Mouse (Mus musculus) layer of hippocampus, adult 8-10 months (tissue): Measurements from ENCODE around the gene St3gal3. TPM values are rescaled to one million over a fixed set of nuclear protein-coding genes. Genes with fewer than 3 reads are reported as not detected.

Source experiments
- DNase-seq, 2 experiments: peaks; one replicate each; pipeline ENCODE4 v3.0.0; 2022; ENCODE audit warnings: low spot score in 2 of 2
- total RNA-seq, 4 experiments: library from RNA; stranded (reverse); gene quantifications; 2 replicates each; pipeline ENCODE4 v1.2.4; 2022

Gene St3gal3
- total RNA-seq, 4 experiments from 2014 or later, result 38.4 to 49.5 (median 44.6) TPM

DNA sequence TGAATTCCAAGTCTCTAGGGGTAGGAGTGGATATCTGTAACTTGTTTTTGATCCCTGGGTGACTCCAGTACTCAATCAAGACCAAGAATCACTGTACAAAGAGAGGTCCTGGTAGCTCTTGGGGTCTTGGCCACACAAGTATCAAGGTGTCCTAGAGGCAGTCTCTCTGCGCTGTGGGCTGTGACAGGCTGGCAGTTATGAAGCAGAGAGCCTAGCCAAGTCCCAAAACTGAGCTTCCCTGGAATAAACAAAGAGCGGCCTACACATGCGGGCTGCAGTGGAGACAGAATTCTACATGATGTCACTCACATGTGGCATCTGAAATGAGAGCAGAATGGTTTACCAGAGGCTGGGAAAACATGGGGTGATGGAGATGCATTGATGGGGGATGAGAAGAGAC lies 111.9 kb downstream of the St3gal3 start:
- peak in 1 of 2 experiments; percentile 23 for DNase-seq

DNA sequence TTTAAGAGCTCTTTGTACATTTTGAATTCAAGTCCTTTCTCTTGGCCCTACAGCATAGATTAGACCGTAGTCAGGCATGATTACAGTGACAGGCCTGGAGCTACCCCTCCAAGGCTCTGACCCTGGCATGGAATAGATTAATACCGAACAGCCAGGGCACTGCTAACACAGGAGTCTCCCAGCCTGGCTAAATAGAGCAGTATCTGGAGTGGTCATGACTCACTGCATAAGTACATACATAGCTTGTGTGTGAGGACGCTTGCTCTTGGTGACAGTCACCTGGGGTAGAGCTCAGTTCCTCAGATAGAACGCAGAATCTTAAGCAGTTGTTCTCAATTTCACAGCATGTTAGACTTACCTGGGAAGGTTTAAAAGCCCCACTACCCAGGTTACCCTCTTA lies 112.3 kb downstream of the St3gal3 start:
- DNase-seq, result no peak

DNA sequence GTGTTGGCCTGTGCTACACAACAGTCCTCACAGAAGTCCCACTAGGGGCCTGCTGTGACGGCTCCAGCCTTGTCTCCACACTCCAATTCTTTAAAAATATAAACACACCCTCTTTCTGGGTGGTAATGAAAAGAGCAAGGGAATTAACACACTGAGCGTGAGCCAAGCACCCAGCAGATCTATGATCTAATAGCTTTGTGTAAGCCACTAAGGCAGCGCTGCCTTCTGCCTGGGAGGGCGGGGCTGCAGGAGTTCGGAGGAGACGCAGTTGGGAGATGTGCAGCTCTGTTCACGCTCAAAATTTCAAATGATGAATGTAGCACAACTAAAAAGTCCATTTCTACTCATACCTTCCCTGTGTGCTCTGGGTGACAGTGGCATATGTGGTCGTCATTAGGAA lies 115.1 kb downstream of the St3gal3 start:
- DNase-seq, result no peak

DNA sequence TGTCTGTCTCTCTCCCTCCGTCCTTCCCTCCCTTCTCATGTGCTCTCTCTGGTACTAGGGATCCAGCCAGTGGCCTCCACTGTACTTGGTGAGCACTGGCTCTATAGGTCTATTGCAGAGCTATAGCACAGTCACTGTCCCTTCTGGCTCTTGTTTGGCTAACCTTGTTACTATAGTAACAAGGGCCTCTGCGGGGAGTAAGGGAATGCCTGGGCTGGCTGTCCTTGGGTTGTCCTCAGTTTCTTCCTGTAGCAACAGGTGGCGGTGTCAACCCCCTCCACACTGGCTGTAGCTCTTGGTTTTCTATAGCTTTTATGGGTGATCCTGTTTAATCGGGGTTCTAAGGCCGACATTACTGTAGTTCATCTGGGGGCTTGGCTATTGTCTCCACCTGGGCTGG lies 115.5 kb downstream of the St3gal3 start:
- no peak for DNase-seq

DNA sequence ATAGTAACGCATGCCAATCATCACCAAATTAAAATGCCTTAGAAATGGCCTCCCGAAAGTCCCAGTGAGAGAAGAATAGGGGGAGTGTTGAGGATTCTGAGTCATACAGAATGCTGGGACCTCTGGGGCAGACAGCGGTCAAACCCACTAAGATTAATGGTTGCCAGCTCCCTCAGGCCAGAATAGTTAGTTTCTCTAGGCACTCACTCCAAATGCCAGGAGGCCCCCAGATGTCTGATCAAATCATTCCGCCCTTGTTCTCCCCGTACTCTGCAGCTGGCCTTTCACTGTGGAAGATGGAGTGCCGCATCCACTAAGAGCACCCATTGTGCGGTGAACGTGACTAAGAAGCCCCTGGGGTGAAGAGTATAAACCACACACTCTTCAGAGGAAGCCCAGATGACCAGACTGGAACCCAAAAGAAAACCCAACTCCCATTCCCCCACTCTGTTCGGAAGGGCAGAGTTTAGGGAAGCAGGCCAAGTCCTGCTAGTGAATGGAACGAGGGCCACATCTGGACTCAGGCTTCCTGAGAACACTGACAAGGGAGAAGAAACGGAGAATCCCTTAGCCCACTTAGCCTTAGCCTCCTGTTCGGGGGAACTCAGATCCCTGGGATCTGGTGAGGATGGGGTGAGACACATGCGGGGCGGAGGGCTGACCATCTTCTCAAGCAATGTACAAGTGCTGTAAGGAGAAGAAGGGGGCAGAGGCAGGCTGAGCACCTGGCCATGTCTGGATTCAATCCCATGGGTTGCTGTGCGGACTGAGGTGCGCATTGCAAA lies 117.5 kb downstream of the St3gal3 start:
- DNase-seq, result no peak

DNA sequence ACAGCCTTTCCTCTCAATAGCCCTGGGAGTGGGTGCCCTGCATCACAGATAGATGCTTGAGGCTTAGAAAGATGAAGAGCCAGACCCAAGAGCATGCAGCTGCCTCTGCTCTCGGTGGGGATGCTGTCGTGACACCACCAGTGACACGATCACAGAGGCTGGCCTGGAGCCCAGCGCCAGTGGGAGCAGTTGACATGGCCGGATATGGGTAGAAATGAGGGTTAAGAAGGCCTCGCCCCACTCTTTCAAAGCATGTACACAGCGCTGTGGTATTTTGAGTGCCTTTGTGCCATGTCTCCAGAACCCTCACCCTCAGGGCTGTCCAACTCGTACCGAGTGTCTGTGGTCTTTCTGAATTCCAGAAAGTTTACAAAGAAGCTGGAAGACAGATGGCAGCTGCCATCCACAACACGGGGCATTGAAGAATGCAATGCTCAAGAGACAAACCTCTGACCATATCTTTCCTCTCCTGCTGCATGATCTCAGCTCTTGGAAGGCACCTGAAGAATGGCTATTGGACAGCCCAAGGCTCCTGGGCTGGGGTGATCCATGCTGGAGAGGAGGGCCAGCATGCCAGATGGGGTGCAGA lies 118.3 kb downstream of the St3gal3 start:
- no peak for DNase-seq

DNA sequence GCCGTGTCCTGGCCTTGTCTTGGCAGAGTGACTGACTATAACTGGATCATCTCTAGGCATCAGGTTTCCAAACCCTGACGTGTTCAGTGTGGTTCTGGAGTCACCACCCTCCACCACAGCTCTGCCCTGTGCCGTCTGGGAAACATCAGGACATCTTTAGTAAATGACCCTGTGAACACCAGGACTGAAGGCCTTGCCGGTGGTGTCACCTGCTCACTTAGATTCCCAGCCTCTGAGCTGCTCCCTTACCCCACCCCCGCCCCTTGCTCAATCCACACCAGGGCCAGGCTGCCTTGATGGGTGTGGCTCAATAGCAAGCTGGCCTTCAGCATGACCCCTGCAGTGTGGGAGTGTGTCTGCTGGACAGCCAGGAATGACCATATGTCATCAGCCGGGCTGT lies 119.1 kb downstream of the St3gal3 start:
- no peak for DNase-seq

DNA sequence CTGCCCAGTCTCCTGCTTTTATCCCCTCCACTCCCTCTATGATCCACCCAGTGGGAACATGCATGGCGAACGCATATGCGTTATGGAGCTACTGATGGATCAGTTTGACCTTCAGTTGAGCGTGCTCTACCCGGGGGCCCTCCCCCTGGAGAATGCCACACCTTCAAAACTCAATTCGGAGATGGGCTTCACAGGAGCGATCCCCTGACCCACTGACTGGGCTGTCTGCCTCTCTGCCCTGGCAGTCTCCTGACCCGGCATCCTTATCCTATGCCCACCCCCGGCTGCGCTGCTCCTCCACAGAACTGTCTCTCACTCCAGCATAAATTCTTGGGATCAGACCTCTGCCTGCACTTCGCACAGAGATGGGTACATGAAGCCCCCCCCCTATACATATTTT lies 119.6 kb downstream of the St3gal3 start:
- DNase-seq, result no peak

DNA sequence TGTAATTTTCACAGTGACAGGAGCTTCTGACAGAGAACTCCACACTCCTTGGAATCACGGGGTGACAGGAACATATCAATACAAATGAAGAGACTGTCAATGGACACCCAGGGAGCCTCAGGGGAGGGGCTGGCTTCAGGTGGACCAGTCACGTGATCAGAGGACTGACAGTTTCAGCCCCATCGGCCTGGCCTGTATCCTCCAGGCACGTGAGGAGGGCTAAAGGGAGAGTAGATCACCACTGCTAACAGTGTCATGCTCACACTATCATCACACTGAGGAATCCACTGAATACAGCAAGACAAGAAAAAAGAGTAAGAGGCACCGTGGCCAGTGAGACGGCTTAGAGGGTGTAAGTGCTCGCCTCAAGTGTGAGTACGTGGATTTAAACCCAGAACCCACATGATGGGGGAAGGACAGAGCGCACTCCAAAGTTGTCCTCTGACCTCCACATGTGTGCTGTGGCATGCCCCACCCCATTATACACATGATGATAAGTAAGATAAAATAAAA lies 124.0 kb downstream of the St3gal3 start:
- DNase-seq, result no peak

DNA sequence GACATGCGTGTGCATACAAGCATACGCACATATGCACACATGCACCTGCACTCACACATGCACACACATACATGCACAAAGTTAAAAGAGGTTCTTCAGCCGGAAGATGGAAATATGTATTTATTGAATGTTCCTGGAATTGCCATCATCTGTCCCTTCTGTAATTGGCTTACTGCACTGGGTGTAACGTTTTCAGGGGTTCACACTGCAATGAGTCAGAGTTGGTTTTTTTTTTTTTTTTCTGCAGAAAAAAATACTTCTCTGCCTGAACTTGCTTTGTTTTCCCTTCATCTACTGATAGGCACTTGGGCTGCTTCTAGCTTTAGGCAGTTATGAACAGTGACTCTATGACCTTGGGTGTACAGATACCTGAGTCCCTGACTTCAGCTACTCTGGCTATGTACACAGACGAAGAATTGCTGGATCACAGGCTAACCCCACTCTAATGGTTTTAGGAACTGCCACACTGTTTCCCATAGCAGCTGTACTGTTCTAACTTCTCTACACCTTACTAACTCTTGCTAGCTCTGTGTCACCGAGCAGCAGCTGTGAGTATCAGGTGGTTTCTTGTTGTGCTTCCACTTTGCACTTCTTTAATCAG lies 126.2 kb downstream of the St3gal3 start:
- no peak for DNase-seq

DNA sequence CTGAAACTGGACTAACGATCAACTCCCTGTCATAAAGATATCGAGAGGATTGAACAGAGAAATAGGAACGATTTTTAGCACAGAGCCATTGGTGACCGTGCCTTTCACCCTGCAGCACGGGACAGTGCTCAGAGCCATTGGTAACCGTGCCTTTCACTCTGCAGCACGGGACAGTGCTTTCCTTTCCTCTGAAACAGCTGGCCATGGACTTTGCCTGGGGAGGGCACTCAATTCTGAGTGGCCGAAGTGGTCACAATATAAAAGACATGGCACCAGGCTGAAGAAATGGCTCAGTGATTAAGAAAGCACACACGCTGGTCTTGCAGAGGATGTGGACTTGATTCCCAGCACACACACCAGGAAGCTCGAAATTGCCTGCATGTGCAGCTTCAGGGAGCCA lies 133.4 kb downstream of the St3gal3 start:
- DNase-seq, result no peak

DNA sequence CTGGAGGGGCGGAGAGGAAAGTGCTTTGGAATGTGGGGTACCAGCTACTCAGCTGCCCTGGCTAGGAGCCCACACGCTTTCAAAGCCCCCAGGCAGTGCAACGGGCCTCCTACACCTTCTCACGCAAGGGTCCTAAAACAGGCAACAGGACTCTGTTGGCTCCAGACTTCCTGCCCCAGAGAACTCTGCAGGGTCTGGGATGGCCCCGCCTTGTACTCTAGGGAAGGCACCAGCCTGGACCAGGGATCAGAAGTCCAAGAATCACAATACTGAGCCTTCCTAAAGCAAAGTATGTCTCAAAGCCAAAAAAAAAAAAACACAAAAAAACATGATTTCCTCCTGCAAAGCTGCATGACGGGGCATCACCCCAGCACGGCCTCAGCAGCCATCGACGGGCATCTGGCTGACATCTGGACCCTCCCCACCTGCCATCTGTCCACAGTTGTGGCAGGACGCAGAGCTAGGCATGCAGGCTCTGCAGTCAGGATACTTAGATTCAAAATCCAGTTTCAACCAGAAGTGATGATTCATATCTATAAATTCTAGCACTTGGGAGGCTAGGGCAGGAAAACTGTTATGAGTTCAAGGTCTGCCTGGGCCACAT lies 134.0 kb downstream of the St3gal3 start:
- DNase-seq, result no peak

DNA sequence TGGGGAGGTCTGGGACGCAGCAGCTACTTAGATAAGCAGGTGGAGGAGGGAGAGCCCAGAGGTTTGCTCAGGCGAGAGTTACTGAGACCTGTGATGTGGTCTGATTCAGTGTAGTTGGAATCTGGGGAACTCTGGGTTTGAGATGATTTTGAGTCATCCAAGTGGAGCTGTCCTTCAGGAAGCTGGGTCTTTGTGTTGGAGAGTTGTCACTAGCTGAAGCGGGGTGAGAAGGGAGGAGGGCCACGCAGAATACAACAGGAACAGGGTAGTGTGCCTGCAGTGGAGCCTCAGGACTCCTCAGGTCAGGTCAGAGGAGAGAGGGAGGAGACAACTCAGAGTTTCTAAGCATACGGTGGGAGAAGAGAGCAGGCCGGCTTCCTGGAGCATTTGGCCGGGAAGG lies 134.8 kb downstream of the St3gal3 start:
- DNase-seq, result no peak

DNA sequence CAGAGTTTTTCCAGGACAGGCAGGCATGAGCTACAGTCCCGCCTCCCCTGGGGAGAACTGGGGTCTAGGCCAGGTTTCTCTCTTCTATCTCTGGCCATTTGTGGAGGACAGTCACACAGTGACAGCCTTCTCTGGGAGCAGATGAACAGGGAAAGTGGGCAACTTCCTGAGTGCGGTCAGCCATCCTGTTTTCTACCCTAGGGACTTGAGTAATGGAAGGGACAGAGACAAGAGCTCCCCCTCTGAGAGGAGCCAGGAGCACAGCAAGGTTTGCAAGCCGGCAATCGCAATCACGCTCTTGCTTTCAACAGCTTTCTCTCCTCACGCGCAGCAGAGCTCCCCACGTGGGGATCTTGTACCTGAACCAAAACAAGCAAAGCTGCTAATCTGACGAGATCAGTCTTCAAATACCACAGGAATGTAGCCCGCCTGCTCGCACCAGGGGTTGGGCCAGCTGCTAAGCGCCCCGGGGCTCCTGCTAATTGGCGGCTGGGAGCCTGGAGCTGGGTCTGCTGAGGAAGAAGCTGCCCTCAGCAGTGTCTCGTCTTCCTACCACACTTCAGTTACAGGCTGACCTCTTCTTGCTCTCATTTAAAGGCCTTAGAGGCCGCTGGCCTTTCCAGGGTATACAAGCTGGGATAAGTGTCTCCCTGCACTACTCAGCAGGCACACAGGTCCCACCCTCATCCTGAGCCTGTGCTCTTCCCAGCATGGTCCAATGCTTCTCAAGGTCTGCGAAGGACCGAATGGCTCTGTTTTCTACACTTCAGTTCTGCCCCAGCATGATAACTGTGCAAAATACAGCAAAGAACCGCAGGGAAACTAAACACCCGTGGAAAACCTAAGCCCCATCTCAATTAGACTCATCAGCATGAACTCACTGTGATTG lies 137.1 kb downstream of the St3gal3 start:
- DNase-seq, result no peak

DNA sequence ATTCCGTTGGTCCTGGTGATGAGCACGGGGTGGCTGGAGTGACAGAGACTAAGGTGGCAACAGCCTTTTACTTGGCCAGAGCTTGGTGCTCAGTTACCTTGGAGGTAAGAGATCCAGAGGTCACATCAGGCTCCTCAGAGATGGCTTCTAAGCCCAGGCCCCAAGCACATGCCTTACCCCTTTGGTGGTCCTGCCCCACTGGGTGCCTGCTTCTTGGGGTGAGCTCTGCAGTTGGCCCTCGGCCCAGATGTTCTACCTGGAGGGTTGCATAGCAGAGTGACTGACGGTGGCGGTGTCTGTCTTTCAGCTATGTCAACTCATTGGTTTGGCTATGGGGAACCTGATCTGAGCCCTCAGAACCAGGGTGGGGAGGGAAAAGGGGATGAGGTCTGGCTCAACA lies 138.0 kb downstream of the St3gal3 start:
- no peak for DNase-seq

DNA sequence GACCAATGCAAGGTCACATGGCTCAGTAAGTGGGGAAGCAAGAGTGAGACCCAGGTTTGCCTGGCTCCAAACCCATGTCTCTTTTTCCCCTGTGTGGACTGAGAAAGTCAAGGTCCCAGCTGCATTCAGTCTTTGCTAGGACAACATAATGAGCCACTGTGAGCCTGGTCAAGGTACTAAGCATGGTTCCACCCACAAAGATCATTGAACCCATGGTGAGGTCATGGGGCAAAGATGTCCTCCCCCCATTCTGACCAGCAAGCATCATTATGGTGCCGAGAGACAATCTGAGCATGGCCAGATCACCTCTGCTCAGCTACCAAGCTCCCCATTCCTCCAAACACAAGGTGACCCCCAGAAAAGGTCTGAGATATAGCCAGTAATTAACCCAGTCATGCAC lies 139.3 kb downstream of the St3gal3 start:
- DNase-seq, result no peak

DNA sequence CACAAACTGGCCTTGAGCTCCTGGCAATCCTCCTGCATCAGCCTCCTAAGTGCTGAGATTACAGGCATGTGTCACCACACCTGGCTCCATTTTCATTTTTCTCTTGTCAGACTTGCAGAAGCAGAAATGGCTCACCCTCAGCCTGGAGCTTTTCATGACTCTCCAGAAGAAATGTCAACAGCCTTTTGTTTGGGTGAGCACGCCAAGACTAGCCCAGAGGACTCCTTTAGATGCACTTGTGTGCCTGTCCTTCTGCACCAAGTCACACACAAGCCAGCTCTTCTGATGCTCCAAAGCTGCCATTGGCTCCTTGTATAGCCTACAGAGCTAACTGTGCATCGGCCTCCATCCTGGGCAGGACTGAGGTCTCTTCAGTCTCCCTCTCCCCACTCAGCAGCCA lies 141.3 kb downstream of the St3gal3 start:
- no peak for DNase-seq

DNA sequence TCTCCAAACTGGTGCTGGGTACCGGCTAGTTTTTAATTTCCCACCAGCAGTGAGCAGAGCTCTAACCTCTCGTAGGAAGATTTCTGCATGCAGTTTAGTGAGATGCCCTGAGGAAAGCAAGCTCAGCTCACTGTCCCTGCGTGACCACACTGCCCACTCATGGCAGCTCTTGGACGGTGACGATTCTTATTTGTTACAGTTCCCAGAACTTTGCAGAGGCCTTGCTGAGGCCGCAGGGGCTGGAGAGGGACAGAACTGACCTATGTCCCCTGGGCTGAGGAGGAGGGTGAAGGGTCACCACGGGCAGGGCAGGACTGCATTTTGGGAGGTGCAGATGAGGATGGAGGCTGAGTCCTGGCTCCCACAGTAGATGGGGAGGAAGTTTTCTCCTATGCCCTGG lies 141.8 kb downstream of the St3gal3 start:
- no peak for DNase-seq

DNA sequence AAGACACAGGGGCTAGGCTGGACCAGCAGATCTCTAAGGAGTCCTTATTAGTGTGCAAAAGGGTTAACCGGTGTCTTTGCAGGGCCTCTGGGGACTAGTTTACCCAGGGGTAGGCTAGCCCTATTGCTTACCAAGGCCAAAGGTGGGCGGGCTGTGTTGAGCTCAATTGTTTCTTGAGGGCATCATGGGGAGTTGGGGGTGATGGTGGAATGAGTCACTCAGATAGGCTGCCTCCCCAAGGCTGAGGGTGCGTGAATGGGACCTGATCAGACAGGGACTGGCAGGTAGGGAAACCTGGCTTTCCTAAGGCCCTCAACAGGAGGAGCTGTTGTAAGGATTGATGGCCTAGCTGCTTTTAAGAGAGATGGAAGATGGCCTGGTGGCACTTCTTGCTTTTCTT lies 142.7 kb downstream of the St3gal3 start:
- no peak for DNase-seq

DNA sequence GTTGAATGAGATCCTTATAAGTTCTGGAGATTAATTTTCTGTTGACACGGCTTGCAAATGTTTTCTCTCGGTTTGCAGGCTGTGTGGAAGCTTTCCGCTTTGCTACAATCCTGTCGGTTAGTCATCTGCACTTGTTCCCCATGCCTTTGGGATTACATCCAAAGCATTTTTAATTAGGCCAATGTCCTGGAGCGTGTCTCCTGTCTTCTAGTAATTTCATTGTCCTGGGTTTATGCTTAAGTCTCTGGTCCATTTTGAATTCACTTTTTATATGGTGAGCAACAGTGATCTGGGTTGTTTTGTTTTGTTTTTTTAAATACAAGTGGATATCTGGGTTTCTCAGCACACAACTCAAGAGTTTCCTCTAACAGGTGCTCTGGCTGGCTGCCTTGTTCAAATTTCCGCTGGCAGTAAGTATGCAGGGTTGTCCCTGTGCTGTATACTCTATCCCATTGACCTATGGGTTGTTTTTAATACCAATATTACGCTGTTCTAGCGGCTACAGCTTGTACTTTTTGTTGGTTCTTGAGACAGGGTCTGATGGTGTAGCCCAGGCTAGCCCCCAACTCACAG lies 143.6 kb downstream of the St3gal3 start:
- DNase-seq, result no peak

DNA sequence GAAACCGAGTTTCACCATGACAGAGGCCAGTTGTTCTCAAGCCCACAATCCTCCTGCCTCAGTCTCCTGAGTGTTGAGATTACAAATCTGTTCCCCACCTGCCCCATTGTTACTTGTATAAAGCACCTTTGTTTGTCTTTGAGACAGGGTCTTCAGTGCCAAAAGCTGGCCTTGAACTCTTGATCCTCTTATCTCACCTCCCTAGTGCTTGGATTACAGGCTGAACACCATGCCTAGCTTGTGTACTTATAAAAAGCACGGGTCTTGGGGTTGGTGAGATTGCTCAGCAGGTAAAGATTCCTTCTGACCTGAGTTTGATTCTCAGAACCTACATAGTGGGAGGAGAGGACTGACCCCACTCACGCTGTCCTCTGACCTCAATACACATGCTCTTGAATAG lies 144.1 kb downstream of the St3gal3 start:
- no peak for DNase-seq
